Mouse (Mus musculus) right cerebral cortex, postnatal 10 days (tissue): ENCODE measurements at regions not wholly inside any gene's neighbourhood (a gene's known extent, or its start where the extent isn't known, plus 50 kb on each side); places are given as distances from the start of the nearest gene placed in this dataset.

Source experiments
- DNase-seq, 2 experiments: peaks; one replicate each; pipeline ENCODE4 v3.0.0; 2021; ENCODE audit warnings: low spot score in 2 of 2

DNA sequence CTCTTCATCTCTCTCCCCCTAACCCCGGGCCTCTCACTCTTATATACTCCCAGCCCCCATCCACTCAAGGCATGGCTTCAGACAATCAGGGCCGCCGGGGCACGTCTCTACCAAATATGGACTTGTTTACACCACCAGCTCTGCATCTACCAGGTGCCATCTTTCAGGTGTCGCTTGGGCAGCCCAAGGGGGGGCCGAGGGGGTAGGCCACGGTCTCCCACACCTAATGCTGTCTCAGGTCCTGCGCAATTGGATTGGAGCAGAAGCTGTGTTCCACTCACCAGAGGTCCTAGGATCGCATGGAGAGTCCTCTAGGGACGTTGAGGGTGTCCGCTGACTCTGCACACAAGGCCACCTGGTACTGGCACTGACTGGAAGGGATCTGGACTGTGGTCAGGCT lies 1306.0 kb upstream of the 1700015G11Rik start:
- no peak for DNase-seq

DNA sequence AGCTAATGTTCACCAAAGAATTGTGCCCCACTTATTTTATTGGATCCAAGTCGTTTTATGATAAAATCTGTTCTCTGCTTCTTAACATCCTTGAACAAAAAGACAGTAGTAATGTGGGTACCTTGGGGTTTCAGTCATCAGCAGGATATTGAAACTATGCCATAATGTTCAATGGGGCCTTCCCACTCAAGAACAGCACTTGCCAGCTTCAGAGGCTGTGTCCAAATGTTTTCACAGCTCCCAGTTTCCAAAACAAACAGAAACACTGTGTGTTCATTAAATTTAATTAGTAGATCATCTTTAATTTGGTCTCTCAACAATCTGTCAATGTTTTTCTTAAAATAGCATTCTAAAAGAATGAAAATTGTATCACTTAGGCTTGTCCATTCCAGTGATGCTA lies 1266.5 kb upstream of the 1700015G11Rik start:
- DNase-seq: peak in 1 of 2 experiments; percentile 23
